Comparison of ENCODE assay signal across 8 mouse cellular contexts in the genomic region with DNA sequence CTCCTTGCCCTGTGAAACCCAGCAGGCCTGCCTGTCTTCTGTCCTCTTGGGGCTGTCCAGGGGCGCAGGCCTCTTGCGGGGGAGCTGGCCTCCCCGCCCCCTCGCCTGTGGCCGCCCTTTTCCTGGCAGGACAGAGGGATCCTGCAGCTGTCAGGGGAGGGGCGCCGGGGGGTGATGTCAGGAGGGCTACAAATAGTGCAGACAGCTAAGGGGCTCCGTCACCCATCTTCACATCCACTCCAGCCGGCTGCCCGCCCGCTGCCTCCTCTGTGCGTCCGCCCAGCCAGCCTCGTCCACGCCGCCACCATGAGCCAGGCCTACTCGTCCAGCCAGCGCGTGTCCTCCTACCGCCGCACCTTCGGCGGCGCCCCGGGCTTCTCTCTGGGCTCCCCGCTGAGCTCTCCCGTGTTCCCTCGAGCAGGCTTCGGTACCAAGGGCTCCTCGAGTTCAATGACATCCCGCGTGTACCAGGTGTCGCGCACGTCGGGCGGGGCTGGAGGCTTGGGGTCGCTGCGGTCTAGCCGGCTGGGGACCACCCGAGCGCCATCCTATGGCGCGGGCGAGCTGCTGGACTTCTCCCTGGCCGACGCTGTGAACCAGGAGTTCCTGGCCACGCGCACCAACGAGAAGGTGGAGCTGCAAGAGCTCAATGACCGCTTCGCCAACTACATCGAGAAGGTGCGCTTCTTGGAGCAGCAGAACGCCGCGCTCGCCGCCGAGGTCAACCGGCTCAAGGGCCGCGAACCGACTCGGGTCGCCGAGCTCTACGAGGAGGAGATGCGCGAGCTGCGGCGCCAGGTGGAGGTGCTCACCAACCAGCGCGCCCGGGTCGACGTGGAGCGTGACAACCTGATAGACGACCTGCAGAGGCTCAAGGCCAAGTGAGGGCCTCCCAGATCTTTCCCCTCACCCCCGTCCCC. TPM values are rescaled to one million over a fixed set of nuclear protein-coding genes. Genes with fewer than 3 reads are reported as not detected.
DNase-seq lines count a peak whose midpoint lies in the region; ATAC-seq and TF ChIP-seq lines count a peak whose summit lies in the region.

A gene (plus strand): TSS at position 218 of the 920 bp plus-strand sequence.

- H3K4me1 ChIP-seq in spleen, adult 2 months (ENCODE audit: control insufficient read depth, insufficient read depth, insufficient read length) = no peaks in the 10 kb centered on the region
- H3K4me1 ChIP-seq in forebrain, embryonic 15.5 days = peaks cover 10% of the 10 kb centered on the region

- peaks cover 7% of the 10 kb centered on the region for H3K27me3 ChIP-seq in spleen, adult 2 months (ENCODE audit: control insufficient read depth, insufficient read depth, low read length)
- peaks cover 37% of the 10 kb centered on the region for H3K27me3 ChIP-seq in forebrain, embryonic 15.5 days
- H3K27me3 ChIP-seq in myocyte (ENCODE audit: control insufficient read depth, insufficient read depth, insufficient read length) = no peaks in the 10 kb centered on the region

- DNase-seq in spleen, adult 2 months (ENCODE audit: low read depth in 1 of 2, low spot score in 2 of 2) = peak in 1 of 2 experiments; percentile 17
- no peak for DNase-seq in spleen, postnatal 14 days (ENCODE audit: low spot score in 2 of 2)
- peak; percentile 76 to 80 for DNase-seq in heart, postnatal 36 days
- peak; percentile 44 for DNase-seq in liver
- no peak for DNase-seq in thymus, postnatal 14 days

- H3K79me2 ChIP-seq in myocyte (ENCODE audit: control insufficient read depth, insufficient read depth) = peaks cover 43% of the 10 kb centered on the region

- peak; percentile 61; the same call in 1 of the 2 replicates for ATAC-seq in forebrain, embryonic 15.5 days (replicated peaks)
- ATAC-seq in CD4-positive, CD25-positive, alpha-beta regulatory T cell, adult 4 months = no peak

- H3K4me3 ChIP-seq in spleen, adult 2 months (ENCODE audit: extremely low read depth, insufficient read depth, insufficient read length) = peak within 1 kb of the TSS; percentile 34; the same call in 1 of the 2 replicates
- peak within 1 kb of the TSS; percentile 26 for H3K4me3 ChIP-seq in forebrain, embryonic 15.5 days
- peak within 1 kb of the TSS; percentile 88 for H3K4me3 ChIP-seq in myocyte

- no peak for TF ChIP-seq CTCF in spleen, adult 2 months (IDR thresholded peaks at IDR 0.05; ENCODE audit: extremely low read depth, insufficient read depth, insufficient read length, insufficient replicate concordance)

- H3K9ac ChIP-seq in forebrain, embryonic 15.5 days (replicated peaks) = no peak within 1 kb of the TSS; the same call in 1 of the 2 replicates

- no peaks in the 10 kb centered on the region for H3K9me3 ChIP-seq in forebrain, embryonic 15.5 days

- WGBS in spleen, adult 2 months = 10% methylated on average over 79 of the region's 80 CpGs
- 1% methylated on average over 80 of the region's 80 CpGs for WGBS in forebrain, embryonic 15.5 days

- intact Hi-C loops in heart, postnatal 36 days (cut with DNase I) = no loop called here

- no peak for TF ChIP-seq POLR2A in spleen, adult 2 months (IDR thresholded peaks at IDR 0.05; ENCODE audit: low read depth, low read length)
- peak; percentile 99 for TF ChIP-seq POLR2A in myocyte (IDR thresholded peaks at IDR 0.05; ENCODE audit: insufficient read length, low read depth)

- H3K36me3 ChIP-seq in spleen, adult 2 months (ENCODE audit: control insufficient read depth, insufficient read depth, low read length) = no peaks in the 10 kb centered on the region
- no peaks in the 10 kb centered on the region for H3K36me3 ChIP-seq in forebrain, embryonic 15.5 days
- H3K36me3 ChIP-seq in myocyte (ENCODE audit: control insufficient read depth, insufficient read depth) = peaks cover 34% of the 10 kb centered on the region

- peak within 1 kb of the TSS; percentile 62 for H3ac ChIP-seq in myocyte (ENCODE audit: control insufficient read depth, insufficient read length)

- H3K4me2 ChIP-seq in forebrain, embryonic 15.5 days (replicated peaks) = peak within 1 kb of the TSS; percentile 33
- peak within 1 kb of the TSS; percentile 87 for H3K4me2 ChIP-seq in myocyte (ENCODE audit: low read depth)

- peak within 1 kb of the TSS; percentile 47 for H3K27ac ChIP-seq in spleen, adult 2 months (ENCODE audit: insufficient read depth, low read length)
- H3K27ac ChIP-seq in forebrain, embryonic 15.5 days (replicated peaks) = no peak within 1 kb of the TSS

TF ChIP-seq in myocyte, 11 proteins besides CTCF, POLR2A, EP300 and RAD21:
- no peak for TF ChIP-seq USF1 (IDR thresholded peaks at IDR 0.05; ENCODE audit: low read depth)
- TF ChIP-seq MAX (IDR thresholded peaks at IDR 0.05; ENCODE audit: low read depth) = no peak
- peak; percentile 11 to 98 (median 98) for TF ChIP-seq MYOD1 (IDR thresholded peaks at IDR 0.05; ENCODE audit: control insufficient read depth in 1 of 3, insufficient read length in 2 of 3, low read depth in 2 of 3)
- peak; percentile 66 for TF ChIP-seq REST (IDR thresholded peaks at IDR 0.05; ENCODE audit: insufficient read depth, insufficient read length)
- no peak for TF ChIP-seq CEBPB (IDR thresholded peaks at IDR 0.05; ENCODE audit: insufficient read depth, poor library complexity, severe bottlenecking)
- peak; percentile 70 for TF ChIP-seq TCF3 (IDR thresholded peaks at IDR 0.05; ENCODE audit: insufficient read length, low read depth)
- TF ChIP-seq MYOG (IDR thresholded peaks at IDR 0.05; ENCODE audit: control insufficient read depth in 1 of 3, insufficient read depth in 1 of 3, insufficient read length in 2 of 3, low read depth in 2 of 3) = peak; percentile 84 to 97 (median 93)
- TF ChIP-seq TCF12 (IDR thresholded peaks at IDR 0.05; ENCODE audit: insufficient read depth, poor library complexity, severe bottlenecking) = peak; percentile 74
- peak; percentile 100 for TF ChIP-seq POLR2AphosphoS2 (IDR thresholded peaks at IDR 0.05; ENCODE audit: insufficient read length, low read depth)
- TF ChIP-seq E2F4 (IDR thresholded peaks at IDR 0.05; ENCODE audit: insufficient read depth) = no peak
- no peak for TF ChIP-seq SRF (IDR thresholded peaks at IDR 0.05; ENCODE audit: control insufficient read depth, insufficient read length, low read depth)

RNA-seq across cellular contexts. Expression of the gene that starts here (rescaled TPM):
- 40.5 and 49.3 TPM in 2 replicates for polyA plus RNA-seq in spleen, adult 2 months (2012; rRNA removed)
- 1.0 and 1.2 TPM in 2 replicates for polyA plus RNA-seq in forebrain, embryonic 15.5 days (2015; fragmentation: Nextera tagmentation; extraction: Ambion mirVana)
- 1,000 to 10,000 TPM; 1,347 to 1,420 TPM for total RNA-seq in heart, postnatal 36 days (2021)
- polyA plus RNA-seq in myocyte (2012; fragmentation: generic; extraction: Trizol) = 2,193 TPM
- polyA plus RNA-seq in CD4-positive, CD25-positive, alpha-beta regulatory T cell, adult 4 months (2017; shearing (Covaris generic)) = not detected

Comparison
In these comparisons a context has a peak if more than half of its experiments do, and no peak if none do; other contexts are left out.
1. RNA of the gene that starts here (polyA plus RNA-seq): 2,193 TPM in myocyte (single experiment); 40.5 to 49.3 TPM in spleen, adult 2 months, 1.0 to 1.2 TPM in forebrain, embryonic 15.5 days and not detected in CD4-positive, CD25-positive, alpha-beta regulatory T cell, adult 4 months; every median in the first group is over 10 times any median in the second.
2. DNase-seq: peak in heart, postnatal 36 days (2 of 2) and liver (single experiment); none in spleen, postnatal 14 days (0 of 2) and thymus, postnatal 14 days (single experiment).
3. H3K4me3 ChIP-seq: peak in every context shown above with its lines; median percentile 88 in myocyte; 34 in spleen, adult 2 months; 26 in forebrain, embryonic 15.5 days.